Mouse (Mus musculus): ENCODE measurements at regions not wholly inside any gene's neighbourhood (a gene's known extent, or its start where the extent isn't known, plus 50 kb on each side); places are given as distances from the start of the nearest gene placed in this dataset.

DNA sequence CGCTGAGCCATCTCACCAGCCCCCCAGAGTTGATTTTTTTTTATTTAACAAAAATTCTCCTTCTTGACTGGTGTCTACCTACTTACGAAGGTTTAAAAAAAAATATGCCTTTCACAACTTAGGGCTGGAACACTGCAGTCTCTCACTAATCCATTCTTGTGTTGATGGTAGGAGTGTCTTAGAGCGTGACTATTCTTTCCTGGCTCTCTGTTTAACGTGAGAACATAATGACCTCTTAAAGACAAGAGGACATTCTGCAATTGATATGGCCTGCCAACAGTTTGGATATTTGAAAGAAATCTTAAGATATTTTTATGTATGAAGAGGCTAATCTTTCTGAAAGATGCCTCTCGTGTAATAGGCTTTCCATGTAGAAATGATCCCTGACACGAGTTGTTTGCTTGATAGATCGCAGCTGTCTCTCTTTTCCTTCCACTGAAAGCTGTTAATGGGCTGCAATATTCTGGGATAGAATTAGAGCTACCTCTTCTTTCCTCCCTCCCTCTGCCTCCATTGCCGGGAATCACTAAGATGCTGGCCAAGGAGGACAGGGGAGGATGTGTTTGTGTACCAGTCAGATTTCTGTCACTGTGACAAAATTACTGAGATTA, 101.2 kb upstream of the Adra1d start:
- ATAC-seq (replicated peaks; ENCODE audit: low FRiP score, low TSS enrichment, low read depth): no peak

DNA sequence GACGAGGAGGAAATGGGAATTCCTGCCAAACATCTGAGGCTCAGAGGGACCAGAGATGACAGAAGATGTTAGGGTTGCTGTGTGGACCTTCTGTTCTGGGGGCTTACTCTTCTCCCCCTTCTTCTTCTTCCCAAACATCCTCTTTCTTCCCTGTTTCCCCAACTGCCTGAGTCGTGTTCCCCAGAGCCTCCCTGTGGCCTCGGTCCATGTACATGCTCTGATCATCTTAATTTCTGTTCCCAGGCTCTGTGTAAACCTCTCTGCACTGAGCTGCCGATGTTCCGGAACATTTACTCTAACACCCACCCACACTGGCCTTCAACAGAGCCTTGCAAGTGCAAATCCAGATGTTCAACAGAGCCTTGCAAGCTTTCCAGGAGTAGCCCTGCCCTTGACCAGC, 90.1 kb upstream of the Adra1d start:
- DNase-seq (ENCODE audit: low spot score) (no peak), ATAC-seq (replicated peaks; ENCODE audit: low FRiP score, low TSS enrichment, low read depth) (no peak)
- Histone ChIP-seq H3K27ac (ENCODE audit: low read depth) (no peak overlapping the region), H3K9ac (ENCODE audit: low read length) (no peak overlapping the region), H3K36me3 (ENCODE audit: control insufficient read depth, insufficient read depth, low read length) (no peaks in the 10 kb centered on the region), H3K27me3 (replicated peaks; ENCODE audit: control insufficient read depth, insufficient read depth, low read length) (no peaks in the 10 kb centered on the region), H3K9me3 (ENCODE audit: control insufficient read depth, low read length) (no peaks in the 10 kb centered on the region), H3K4me3 (ENCODE audit: low read depth, low read length) (no peak overlapping the region), H3K4me1 (replicated peaks; ENCODE audit: control insufficient read depth, insufficient read depth, low read length) (no peaks in the 10 kb centered on the region), H3K4me2 (ENCODE audit: low read length) (no peak overlapping the region)
- WGBS: 49% methylated on average over 5 of the region's 5 CpGs

More for the DNA sequence above, 101.2 kb upstream of the Adra1d start:
- Histone ChIP-seq H3K36me3 (ENCODE audit: control insufficient read depth, insufficient read depth, low read length) (no peaks in the 10 kb centered on the region), H3K4me1 (replicated peaks; ENCODE audit: control insufficient read depth, insufficient read depth, low read length) (no peaks in the 10 kb centered on the region), H3K4me3 (ENCODE audit: low read depth, low read length) (no peak overlapping the region), H3K9me3 (ENCODE audit: control insufficient read depth, low read length) (no peaks in the 10 kb centered on the region), H3K27me3 (replicated peaks; ENCODE audit: control insufficient read depth, insufficient read depth, low read length) (no peaks in the 10 kb centered on the region), H3K9ac (ENCODE audit: low read length) (no peak overlapping the region), H3K4me2 (ENCODE audit: low read length) (no peak overlapping the region), H3K27ac (ENCODE audit: low read depth) (no peak overlapping the region)
- DNase-seq (ENCODE audit: low spot score): no peak
- WGBS: 71% methylated on average over 8 of the region's 8 CpGs

DNA sequence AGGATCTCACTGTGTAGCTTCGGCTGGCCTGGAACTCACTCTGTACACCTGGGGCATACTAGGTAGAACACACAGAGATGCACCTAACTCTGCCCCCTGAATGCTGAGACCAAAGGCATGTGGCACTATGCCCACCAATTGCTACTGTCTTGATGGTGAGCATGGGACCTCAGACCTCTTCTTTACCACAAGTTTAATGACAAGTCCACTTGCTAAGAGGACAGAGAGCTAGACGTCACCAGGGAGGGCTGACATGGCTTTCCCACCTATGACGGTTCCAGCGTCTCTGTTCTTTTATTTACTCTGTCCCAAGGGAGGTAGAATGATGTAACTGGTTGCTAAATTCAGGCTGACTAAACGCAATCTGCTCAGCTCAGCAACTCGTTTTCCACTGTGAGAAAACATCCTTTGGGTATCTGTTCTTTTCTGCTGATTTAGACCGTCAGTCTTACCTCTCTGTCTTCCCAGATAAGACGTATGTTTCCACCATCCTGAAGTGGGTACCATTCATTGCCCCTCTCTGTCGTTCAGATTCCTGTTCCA, 88.6 kb upstream of the Adra1d start:
- DNase-seq (ENCODE audit: low spot score) (no peak), ATAC-seq (replicated peaks; ENCODE audit: low FRiP score, low TSS enrichment, low read depth) (no peak)
- Histone ChIP-seq H3K27me3 (replicated peaks; ENCODE audit: control insufficient read depth, insufficient read depth, low read length) (no peaks in the 10 kb centered on the region), H3K4me3 (ENCODE audit: low read depth, low read length) (no peak overlapping the region), H3K36me3 (ENCODE audit: control insufficient read depth, insufficient read depth, low read length) (no peaks in the 10 kb centered on the region), H3K4me1 (replicated peaks; ENCODE audit: control insufficient read depth, insufficient read depth, low read length) (no peaks in the 10 kb centered on the region), H3K9me3 (ENCODE audit: control insufficient read depth, low read length) (no peaks in the 10 kb centered on the region), H3K9ac (ENCODE audit: low read length) (no peak overlapping the region), H3K27ac (ENCODE audit: low read depth) (no peak overlapping the region), H3K4me2 (ENCODE audit: low read length) (no peak overlapping the region)
- 73% methylated on average over 9 of the region's 9 CpGs for WGBS

DNA sequence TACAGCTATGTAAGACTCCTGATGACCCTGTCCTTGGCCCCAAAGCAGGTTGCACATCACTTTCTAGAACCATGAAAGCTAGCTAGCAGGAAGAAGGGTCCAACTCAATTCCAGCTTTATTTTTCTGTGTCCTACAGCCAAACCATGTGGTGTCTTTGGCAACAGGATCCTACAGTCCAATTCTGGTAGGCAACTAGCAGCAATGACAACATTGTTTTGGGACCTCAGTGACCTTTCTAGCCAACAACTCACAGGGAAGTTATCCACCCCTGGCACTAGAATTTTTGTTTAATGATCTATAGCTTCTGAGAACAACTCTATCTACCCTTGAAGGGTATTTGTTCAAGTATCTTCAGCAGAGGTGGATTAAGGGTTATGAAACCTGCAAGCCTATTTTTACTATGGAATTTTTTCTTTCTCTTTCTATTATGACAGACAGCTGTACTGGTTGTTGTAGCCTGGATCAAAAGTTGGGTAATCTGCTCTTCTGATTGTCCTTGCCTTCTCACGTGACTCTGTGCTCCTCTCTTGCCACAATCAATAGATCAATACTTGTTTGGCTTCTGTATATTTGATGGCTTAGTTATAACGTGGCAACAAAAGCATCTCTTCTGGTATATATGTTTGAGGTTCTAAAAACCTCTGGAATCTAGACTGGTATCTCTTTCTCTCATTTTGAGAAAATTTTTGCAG, 82.2 kb upstream of the Adra1d start:
- Histone ChIP-seq H3K27me3 (replicated peaks; ENCODE audit: control insufficient read depth, insufficient read depth, low read length) (no peaks in the 10 kb centered on the region), H3K9ac (ENCODE audit: low read length) (no peak overlapping the region)
- WGBS: 73% methylated on average over 2 of the region's 2 CpGs

DNA sequence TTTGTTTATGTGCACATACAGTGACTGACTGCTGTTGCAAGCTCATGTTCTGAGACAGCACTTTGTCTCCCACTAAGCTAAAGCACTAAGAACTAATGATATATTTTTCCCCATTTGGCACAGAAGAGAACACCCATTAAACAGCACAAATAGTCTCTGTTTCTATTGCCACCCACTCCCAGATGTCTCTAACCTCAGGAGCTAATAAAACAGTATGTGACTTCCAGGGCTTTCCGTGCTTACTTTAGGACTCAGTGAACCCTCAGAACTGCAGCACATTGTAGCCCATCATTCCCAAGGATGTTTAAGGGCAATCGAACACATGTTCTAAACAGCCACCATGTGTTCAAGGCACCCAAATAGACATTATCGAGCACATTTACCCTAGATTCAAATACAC, 80.4 kb upstream of the Adra1d start:
- Histone ChIP-seq H3K4me2 (ENCODE audit: low read length) (no peak overlapping the region), H3K4me1 (replicated peaks; ENCODE audit: control insufficient read depth, insufficient read depth, low read length) (no peaks in the 10 kb centered on the region), H3K27me3 (replicated peaks; ENCODE audit: control insufficient read depth, insufficient read depth, low read length) (no peaks in the 10 kb centered on the region), H3K4me3 (ENCODE audit: low read depth, low read length) (no peak overlapping the region), H3K27ac (ENCODE audit: low read depth) (no peak overlapping the region), H3K36me3 (ENCODE audit: control insufficient read depth, insufficient read depth, low read length) (no peaks in the 10 kb centered on the region), H3K9me3 (ENCODE audit: control insufficient read depth, low read length) (no peaks in the 10 kb centered on the region), H3K9ac (ENCODE audit: low read length) (no peak overlapping the region)
- ATAC-seq (replicated peaks; ENCODE audit: low FRiP score, low TSS enrichment, low read depth) (no peak), DNase-seq (ENCODE audit: low spot score) (no peak)
- 86% methylated on average over 3 of the region's 3 CpGs for WGBS

More for the DNA sequence above, 82.2 kb upstream of the Adra1d start:
- Histone ChIP-seq H3K27ac (ENCODE audit: low read depth) (no peak overlapping the region), H3K36me3 (ENCODE audit: control insufficient read depth, insufficient read depth, low read length) (no peaks in the 10 kb centered on the region), H3K4me1 (replicated peaks; ENCODE audit: control insufficient read depth, insufficient read depth, low read length) (no peaks in the 10 kb centered on the region), H3K4me2 (ENCODE audit: low read length) (no peak overlapping the region), H3K4me3 (ENCODE audit: low read depth, low read length) (no peak overlapping the region), H3K9me3 (ENCODE audit: control insufficient read depth, low read length) (no peaks in the 10 kb centered on the region)
- no peak for ATAC-seq (replicated peaks; ENCODE audit: low FRiP score, low TSS enrichment, low read depth)
- no peak for DNase-seq (ENCODE audit: low spot score)

DNA sequence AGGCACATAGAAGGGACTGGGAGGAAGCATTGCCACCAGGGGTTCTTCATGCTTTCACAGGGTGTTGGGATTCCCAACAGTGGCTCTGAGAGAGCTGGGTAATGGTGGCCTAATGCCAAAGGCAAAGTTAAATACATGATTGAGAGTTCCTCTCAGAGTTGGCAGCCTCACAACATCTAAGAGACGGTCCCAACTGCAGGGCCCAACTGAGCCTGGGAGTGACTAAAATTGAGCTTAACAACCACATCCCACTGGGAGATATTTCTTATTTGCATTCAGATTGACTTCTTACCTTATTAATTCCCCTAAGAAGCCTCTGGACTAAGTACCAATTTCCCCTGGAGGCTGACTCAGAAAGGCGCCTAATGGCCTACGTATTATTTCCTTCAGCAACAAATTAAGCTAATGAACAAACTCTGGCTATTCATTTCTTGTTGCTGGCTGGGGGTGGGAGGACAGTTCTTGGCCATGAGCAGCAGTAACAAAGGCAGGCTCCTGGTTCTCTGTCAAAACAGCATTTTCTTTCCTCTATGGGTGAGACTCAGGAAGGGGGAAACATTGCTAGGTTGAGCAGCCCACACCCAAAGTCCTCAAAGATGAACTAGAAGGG, 77.0 kb upstream of the Adra1d start:
- no peak for DNase-seq (ENCODE audit: low spot score)
- WGBS: 77% methylated on average over 3 of the region's 3 CpGs
- H3K27me3 ChIP-seq (replicated peaks; ENCODE audit: control insufficient read depth, insufficient read depth, low read length): no peaks in the 10 kb centered on the region

DNA sequence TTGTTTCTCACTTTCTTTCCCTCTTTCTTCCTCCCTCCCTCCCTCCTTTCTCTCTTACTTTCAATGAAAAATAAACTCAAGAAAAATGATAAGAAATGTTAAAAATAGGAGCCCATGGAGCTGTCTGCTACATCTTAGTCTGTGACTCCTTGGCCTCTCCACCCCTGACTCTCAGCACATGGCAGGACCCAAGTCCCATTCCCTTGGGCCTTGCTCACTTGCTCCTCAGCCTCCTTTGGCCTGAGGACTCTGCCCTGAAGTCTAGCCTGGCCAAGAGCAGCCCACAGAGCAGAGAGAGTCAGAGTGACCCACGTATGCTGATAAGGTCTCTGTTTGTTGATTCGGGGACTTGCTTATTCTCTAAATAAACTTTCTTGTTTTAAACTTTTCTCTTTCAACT, 73.7 kb upstream of the Adra1d start:
- WGBS: 55% methylated on average over 2 of the region's 2 CpGs
- H3K36me3 ChIP-seq (ENCODE audit: control insufficient read depth, insufficient read depth, low read length): no peaks in the 10 kb centered on the region
- ATAC-seq (replicated peaks; ENCODE audit: low FRiP score, low TSS enrichment, low read depth) (no peak), DNase-seq (ENCODE audit: low spot score) (no peak)
- no peak overlapping the region for H3K4me2 ChIP-seq (ENCODE audit: low read length)
- H3K4me1 ChIP-seq (replicated peaks; ENCODE audit: control insufficient read depth, insufficient read depth, low read length): no peaks in the 10 kb centered on the region
- no peak overlapping the region for H3K27ac ChIP-seq (ENCODE audit: low read depth)
- H3K9me3 ChIP-seq (ENCODE audit: control insufficient read depth, low read length): no peaks in the 10 kb centered on the region
- H3K4me3 ChIP-seq (ENCODE audit: low read depth, low read length): no peak overlapping the region
- no peak overlapping the region for H3K9ac ChIP-seq (ENCODE audit: low read length)
- no peaks in the 10 kb centered on the region for H3K27me3 ChIP-seq (replicated peaks; ENCODE audit: control insufficient read depth, insufficient read depth, low read length)

More for the DNA sequence above, 77.0 kb upstream of the Adra1d start:
- Histone ChIP-seq H3K4me1 (replicated peaks; ENCODE audit: control insufficient read depth, insufficient read depth, low read length) (no peaks in the 10 kb centered on the region), H3K27ac (ENCODE audit: low read depth) (no peak overlapping the region), H3K4me3 (ENCODE audit: low read depth, low read length) (no peak overlapping the region), H3K9me3 (ENCODE audit: control insufficient read depth, low read length) (no peaks in the 10 kb centered on the region), H3K4me2 (ENCODE audit: low read length) (no peak overlapping the region), H3K36me3 (ENCODE audit: control insufficient read depth, insufficient read depth, low read length) (no peaks in the 10 kb centered on the region), H3K9ac (ENCODE audit: low read length) (no peak overlapping the region)
- ATAC-seq (replicated peaks; ENCODE audit: low FRiP score, low TSS enrichment, low read depth): no peak

DNA sequence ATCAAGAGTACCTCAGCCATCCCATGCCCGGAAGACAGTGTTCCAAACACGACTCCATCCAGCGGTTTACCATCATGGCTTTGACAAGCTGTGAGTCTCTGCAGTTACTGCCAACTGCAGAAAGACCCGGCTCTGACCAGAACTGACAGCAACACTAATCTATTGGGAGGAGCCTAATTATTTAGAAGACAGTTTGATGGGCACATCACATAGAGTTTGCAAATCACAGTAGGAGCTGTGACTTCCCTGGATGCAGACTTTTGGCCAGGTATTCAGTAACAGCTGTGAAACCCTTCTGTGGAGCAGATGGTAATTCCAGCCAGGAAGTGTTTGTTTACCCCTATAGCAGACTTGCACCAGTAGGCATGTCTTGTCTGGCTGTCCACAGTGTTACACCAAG, 55.8 kb upstream of the Adra1d start:
- H3K4me2 ChIP-seq (ENCODE audit: low read length): no peak overlapping the region
- 53% methylated on average over 4 of the region's 4 CpGs for WGBS
- H3K9ac ChIP-seq (ENCODE audit: low read length): no peak overlapping the region
- no peaks in the 10 kb centered on the region for H3K4me1 ChIP-seq (replicated peaks; ENCODE audit: control insufficient read depth, insufficient read depth, low read length)
- ATAC-seq (replicated peaks; ENCODE audit: low FRiP score, low TSS enrichment, low read depth): no peak
- H3K4me3 ChIP-seq (ENCODE audit: low read depth, low read length): no peak overlapping the region
- DNase-seq (ENCODE audit: low spot score): no peak
- H3K27ac ChIP-seq (ENCODE audit: low read depth): no peak overlapping the region
- H3K36me3 ChIP-seq (ENCODE audit: control insufficient read depth, insufficient read depth, low read length): no peaks in the 10 kb centered on the region
- H3K27me3 ChIP-seq (replicated peaks; ENCODE audit: control insufficient read depth, insufficient read depth, low read length): no peaks in the 10 kb centered on the region
- H3K9me3 ChIP-seq (ENCODE audit: control insufficient read depth, low read length): no peaks in the 10 kb centered on the region
